Mouse (Mus musculus) CH12.LX (cell line): ENCODE measurements around the gene Zfp36l1.

Experiments used
- CTCF ChIP-seq, 2 experiments: IDR thresholded peaks in 1 of 2; conservative IDR thresholded peaks in 1 of 2; 2 replicates each; pipeline ENCODE4 v1.5.1; 2011 to 2012; ENCODE audit warnings: low read depth in 2 of 2, low read length in 2 of 2, improper control_type of control experiment in 1 of 2, inconsistent platforms in 1 of 2, mild to moderate bottlenecking in 1 of 2, moderate library complexity in 1 of 2
- MAX ChIP-seq: IDR thresholded peaks from 2 replicates; pipeline ENCODE4 v1.6.1; 2011; ENCODE audit warnings: low read length, improper control_type of control experiment
- POLR2A ChIP-seq: IDR thresholded peaks from 2 replicates; pipeline ENCODE4 v1.6.1; 2011; ENCODE audit warnings: low read depth, mild to moderate bottlenecking, improper control_type of control experiment, low read length
- ZNF384 ChIP-seq: IDR thresholded peaks from 2 replicates; pipeline ENCODE4 v1.6.1; 2012; ENCODE audit warnings: low read depth, low read length, improper control_type of control experiment, inconsistent platforms

DNA sequence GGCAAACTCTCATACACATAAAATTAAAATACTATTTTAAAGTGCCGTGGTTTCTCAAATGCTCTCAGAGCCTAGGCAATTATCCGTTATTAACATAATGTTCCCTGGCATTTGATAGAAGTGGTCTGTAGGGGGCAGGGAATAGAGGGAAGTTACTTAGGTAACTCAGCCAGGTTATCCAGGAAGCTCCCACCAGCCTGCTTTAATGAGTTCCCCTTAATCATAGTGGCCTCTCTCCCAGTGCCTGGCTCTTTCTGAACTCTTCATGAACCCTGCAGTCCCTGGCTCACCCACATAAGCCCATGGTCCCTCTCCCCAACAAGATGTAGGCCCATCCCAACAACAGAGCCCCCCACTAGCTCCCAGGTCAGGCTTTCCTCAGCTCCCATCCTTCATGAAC lies 31.4 kb downstream of the Zfp36l1 start:
- TF ChIP-seq POLR2A: no peak
- no peak for TF ChIP-seq CTCF (conservative IDR thresholded peaks at IDR 0.05 in 1 of 2, IDR thresholded peaks at IDR 0.05 in 1 of 2; ENCODE audit: low read depth in 2 of 2, low read length in 2 of 2)
- no peak for TF ChIP-seq MAX
- no peak for TF ChIP-seq ZNF384
